Mouse (Mus musculus) kidney, adult 18-20 months (tissue): ENCODE data around the gene Rps13.
A peak's percentile ranks its signal among the peaks of the same experiment; 100 is the strongest.
"Not testable (repeated sequence)": the region's sequence is repeated elsewhere in the genome, so short reads cannot be mapped to it uniquely, and the experiment has no call there.

Source experiments
- DNase-seq: peaks from one replicate; pipeline ENCODE4 v3.0.0; 2021

The Rps13 gene

DNA sequence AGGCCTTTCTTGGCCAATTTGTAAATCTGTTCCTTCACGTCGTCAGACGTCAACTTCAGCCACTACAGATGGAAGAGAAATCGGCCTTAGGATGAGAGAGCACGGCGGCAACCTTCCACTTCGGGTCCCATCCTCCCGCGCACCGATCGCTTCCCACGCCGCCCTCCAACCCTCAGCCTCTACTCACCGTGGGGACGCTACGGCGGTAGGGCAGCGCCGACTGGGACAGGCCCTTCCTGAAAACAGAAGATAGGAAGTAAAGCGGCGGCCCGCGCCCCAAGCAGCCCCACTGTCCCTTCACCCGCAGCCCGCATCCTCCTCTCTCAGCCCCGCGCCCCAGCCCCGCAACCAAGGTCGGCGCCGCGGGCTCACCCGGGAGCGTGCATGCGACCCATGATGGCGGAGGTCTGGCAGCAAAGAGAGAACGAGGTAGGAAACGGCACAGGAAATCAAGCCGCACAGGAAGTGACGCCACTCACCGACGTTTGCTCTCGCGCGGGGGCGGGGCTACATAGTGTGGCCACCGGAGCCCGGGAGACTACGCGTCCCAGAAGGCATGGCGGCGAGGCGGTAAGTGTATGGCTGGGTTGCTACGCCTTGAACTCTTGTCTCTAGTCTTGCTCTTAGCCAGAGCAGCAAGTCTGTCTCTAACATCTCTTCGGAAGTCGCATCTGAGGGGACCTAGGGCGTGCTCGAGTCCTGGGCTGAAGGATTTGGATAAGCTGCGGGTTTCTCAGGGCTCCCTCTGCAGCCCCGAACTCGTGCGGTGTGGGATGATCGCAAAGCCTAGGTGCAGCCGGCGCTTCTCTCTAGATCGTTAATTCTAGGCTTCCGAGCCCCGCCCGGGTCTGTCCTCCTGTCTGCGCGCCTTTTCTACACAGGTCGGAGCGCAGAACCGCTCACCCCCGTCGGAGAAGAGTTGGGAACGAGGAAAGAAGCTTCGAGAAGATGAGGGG, at the start of gene Rps13:
Gene Rps13, minus strand, starts transcription at position 483 of the 956 bp plus-strand sequence.
- DNase-seq, result peak; percentile 98

GRCm38 (mm10) chr7:116379181-116379580, 45.2 kb upstream of the Rps13 start:
- DNase-seq, result not testable (repeated sequence)

GRCm38 (mm10) chr7:116374284-116374683, 40.3 kb upstream of the Rps13 start:
- no peak for DNase-seq

- DNase-seq, result peak; percentile 70
Observed at GRCm38 (mm10) chr7:116336226-116336625, 2.2 kb upstream of the Rps13 start.

GRCm38 (mm10) chr7:116335133-116335532, 1.1 kb upstream of the Rps13 start:
- DNase-seq, result no peak

- no peak for DNase-seq
Observed at GRCm38 (mm10) chr7:116334669-116335038, 659 bp upstream of the Rps13 start.

DNA sequence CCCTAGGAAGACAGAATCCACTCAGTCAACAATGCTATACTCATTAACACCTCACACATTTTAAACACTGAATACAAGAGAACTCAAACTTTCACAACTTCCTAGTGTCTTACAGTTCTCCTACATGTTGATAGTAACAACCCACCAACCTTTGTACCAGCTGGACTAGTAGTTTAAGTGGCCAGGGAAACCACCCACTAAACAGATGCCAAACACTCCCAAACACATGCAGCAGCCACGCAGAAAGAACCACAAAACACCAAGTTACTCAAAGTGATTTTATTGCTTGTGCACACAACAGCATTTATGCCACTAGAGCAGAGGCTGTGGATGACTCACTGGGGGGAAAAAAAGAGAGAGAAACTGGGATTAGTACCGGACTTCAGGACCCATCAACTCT, 2.7 kb downstream of the Rps13 start:
- no peak for DNase-seq

GRCm38 (mm10) chr7:116329858-116330257, 4.1 kb downstream of the Rps13 start:
- DNase-seq, result no peak

DNA sequence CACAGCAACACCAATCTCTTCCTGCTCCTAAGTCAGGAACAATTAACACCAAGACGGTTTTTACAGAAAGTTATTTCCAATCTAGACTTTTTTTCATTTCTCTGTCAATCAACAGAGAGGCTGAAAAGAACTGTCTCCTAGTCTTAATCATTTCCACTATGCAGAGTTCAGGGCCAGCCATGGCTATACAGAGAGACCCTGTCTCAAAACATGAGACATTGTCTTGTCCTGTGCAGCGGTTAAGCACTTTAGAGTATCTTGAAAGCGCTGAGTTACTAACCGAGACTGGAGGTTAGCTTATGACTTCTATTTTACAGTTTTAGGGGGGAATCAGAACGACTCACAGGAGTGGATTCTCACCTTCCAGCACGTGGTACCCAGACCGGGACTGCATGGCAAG, 5.2 kb downstream of the Rps13 start:
- DNase-seq, result no peak

- no peak for DNase-seq
Observed at GRCm38 (mm10) chr7:116327901-116328300, 6.1 kb downstream of the Rps13 start.

DNA sequence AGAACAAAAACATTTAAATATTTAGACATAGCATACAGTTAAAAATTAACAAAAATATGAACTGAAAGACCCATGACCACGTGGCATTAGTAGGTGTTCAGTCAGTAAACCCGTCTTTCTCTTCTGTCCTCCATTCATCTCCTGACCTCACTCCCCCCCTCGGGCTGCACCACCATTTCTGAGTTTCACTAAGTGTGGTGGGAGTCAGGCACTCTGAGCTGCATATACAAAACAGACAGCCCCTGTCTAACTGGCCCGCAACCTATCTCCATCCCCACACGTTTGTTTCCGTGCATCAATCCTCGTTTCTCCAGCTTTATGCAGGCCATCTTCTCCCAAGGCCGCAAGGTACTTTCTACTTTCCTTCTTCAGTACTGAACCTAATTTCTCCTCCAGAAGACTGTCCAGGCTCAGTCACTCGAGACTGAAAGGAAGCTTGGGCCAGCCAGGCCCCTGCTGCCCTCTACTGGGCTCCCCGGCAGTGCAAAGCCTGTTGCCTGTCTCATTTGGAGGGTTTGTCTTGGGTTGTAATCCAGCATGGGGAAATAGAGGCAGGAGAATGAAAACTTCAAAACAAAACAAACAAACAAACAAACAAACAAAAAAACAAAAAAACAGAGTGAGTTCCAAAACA, 10.5 kb downstream of the Rps13 start:
- peak; percentile 82 for DNase-seq

DNA sequence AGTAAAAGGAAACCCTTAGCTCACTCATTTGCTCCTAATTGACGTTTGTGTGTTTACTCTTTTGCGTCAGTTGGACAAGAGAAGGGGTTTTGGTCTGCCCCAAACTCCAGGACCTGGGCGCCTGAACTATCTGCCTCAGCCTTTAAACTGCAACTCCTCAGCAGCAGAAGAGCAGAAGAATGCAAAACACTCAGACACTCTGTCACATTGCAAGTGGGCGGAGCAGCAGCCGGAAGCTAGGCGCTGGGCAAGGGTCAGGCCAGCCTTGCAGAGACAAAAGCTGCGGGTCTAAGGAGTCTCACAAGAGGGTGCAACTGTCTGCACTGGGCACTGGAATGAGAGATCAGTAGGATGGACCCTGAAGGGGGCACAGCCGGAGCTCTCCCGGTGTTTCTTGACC, 24.5 kb downstream of the Rps13 start:
- DNase-seq, result peak; percentile 83

DNA sequence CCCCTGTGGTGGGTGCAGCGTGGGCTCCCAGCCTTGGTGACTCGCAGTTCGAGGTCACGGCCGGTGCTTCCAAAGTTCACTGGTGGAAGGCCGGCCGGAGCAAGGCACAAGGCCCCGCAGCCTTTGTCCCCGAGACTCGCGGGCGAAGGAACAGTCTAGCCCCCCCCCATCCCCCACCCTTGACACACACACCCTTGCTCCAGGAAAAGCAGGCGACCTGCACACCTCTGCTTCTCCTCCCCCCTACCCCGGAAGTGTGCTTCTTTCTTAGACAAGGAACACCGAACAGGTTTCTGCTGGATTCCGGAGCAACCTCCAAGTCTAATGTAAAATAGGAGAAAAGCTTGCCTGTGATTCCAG, 25.4 kb downstream of the Rps13 start:
- peak; percentile 78 for DNase-seq

GRCm38 (mm10) chr7:116307871-116308631, 25.9 kb downstream of the Rps13 start, which contains the start of gene Plekha7:
Gene Plekha7 (minus strand): TSS chr7:116308376.
- DNase-seq, result peak; percentile 82

DNA sequence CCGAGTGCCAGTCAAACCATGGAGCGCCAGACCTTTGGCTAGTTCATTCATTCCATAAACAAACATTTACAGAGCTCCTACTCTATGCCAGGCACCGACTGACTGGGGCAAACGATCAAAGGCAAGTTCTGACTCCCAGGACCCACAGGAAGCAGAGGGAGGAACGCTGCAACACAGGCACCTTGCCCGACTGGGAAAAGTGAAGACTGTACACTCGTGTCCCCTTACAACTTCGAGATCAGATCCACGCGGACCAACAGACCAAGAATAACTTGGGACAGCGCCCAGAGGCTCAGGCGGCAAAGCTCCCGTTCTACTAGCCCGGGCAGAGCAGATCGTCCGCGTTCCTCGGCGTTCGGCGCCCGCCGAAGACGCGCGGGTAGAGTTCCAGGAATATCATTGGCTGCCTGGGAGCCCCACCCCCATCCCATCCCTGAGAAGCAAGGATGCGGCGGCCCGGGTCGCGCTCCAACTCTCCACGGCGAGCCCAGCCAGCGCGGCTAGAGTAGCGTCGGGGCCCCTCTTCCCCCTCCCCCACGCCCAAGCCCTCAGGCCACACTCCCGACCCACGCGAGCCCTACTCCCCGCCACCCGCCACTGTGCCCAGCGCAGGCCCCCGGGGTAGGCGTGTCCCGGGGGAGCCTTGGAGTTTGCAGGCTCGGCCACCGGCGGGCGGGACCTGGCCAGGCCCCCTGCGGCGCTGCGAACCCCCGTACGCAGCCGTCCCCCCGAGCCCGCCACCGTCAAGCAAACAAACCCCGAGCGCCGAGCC, 26.7 kb downstream of the Rps13 start:
- peak; percentile 89 for DNase-seq

DNA sequence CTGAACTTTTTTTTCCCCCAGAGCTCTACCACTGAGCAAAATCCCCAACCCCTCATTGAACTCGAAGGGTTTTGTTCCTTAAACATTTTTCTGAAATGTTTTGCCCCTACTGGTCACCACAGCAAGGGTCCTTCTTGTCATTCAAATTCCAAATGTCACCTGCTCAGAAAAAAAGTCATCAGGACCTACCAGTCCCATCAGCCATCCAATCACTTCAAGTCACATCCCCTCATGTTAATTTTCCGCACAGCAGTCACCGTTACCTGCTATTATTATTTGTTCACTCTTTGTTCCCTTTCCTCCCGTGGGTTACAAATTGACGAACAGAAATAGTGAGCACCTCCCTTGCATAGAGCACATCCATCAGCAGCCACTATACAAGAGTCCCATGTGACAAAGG, 27.4 kb downstream of the Rps13 start:
- no peak for DNase-seq

- no peak for DNase-seq
Observed at GRCm38 (mm10) chr7:116301661-116302311, 32.2 kb downstream of the Rps13 start.

GRCm38 (mm10) chr7:116301144-116301543, 32.9 kb downstream of the Rps13 start:
- DNase-seq, result no peak

- no peak for DNase-seq
Observed at GRCm38 (mm10) chr7:116298851-116299250, 35.1 kb downstream of the Rps13 start.

DNA sequence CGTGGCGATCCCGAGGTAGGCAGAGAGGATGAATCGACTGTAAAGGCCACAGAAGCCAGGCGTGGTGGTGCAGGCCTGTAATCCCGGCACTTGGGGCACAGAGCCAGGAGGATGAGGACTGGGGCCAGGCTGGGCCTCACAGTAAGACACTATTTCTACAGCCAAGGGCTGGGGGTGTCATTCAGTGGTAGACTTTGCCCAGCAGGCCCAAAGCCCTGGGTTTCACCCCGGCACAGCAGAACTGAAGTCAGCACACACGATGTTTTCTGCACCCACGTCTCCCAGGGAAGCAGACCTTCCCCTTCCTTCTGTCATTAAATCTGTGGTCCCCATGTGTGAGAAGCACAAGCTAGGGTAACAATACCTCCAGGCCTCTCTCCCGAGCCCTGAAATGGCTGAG, 35.6 kb downstream of the Rps13 start:
- peak; percentile 73 for DNase-seq

DNA sequence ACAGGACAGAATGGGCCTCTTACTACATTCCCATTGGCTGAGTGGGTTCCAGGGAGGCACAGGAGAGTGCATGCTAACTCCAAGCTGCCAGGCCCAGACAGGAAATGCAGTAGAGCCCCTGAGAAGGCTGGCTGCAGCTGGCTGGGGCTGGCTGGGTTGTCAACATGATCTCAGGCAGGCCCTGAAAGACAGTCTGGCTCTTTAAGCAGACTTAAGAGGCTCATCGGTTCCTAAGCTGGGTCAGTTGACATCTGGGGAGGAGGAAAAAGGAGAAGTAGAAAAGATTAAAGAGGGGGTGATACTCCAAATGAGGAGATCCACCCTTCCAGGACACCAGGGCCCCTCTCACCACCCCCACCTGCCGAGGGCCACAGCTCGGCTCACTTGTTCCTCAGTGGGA, 39.0 kb downstream of the Rps13 start:
- peak; percentile 56 for DNase-seq

- no peak for DNase-seq
Observed at GRCm38 (mm10) chr7:116292377-116292776, 41.6 kb downstream of the Rps13 start.
